ENCODE assay signal across 8 mouse cellular contexts in genomic region chr16:25746807-25747206, GRCm38 (mm10).
DNase-seq lines count a peak whose midpoint lies in the region; ATAC-seq and TF ChIP-seq lines count a peak whose summit lies in the region.

No protein-coding gene starts in this region.

- H3K4me2 ChIP-seq in intestine, embryonic 14.5 days (ENCODE audit: low read length) = peak overlapping the region; percentile 32
- H3K4me2 ChIP-seq in intestine, postnatal 0 days (replicated peaks; ENCODE audit: low read depth) = no peak overlapping the region

- H3K4me3 ChIP-seq in intestine, embryonic 14.5 days (ENCODE audit: low read depth, low read length) = no peak overlapping the region
- H3K4me3 ChIP-seq in intestine, postnatal 0 days (ENCODE audit: low read depth, low read length) = no peak overlapping the region

- H3K27ac ChIP-seq in intestine, embryonic 14.5 days (ENCODE audit: low read depth) = peak overlapping the region; percentile 59
- H3K27ac ChIP-seq in intestine, postnatal 0 days (ENCODE audit: low read depth, low read length) = no peak overlapping the region

- no peak for TF ChIP-seq CTCF in intestine, postnatal 0 days (IDR thresholded peaks at IDR 0.05; ENCODE audit: low read depth)

- no peaks in the 10 kb centered on the region for H3K9me3 ChIP-seq in intestine, embryonic 14.5 days (ENCODE audit: control insufficient read depth, low read length)
- no peaks in the 10 kb centered on the region for H3K9me3 ChIP-seq in intestine, postnatal 0 days (ENCODE audit: control insufficient read depth)

- no peak overlapping the region for H3K9ac ChIP-seq in intestine, embryonic 14.5 days (ENCODE audit: low read length)
- no peak overlapping the region for H3K9ac ChIP-seq in intestine, postnatal 0 days (ENCODE audit: low read depth, low read length)

- ATAC-seq in intestine, embryonic 14.5 days (replicated peaks; ENCODE audit: low FRiP score, low TSS enrichment, low read depth) = no peak
- ATAC-seq in intestine, postnatal 0 days = no peak

- H3K27me3 ChIP-seq in intestine, embryonic 14.5 days (replicated peaks; ENCODE audit: control insufficient read depth, insufficient read depth, low read length) = no peaks in the 10 kb centered on the region
- no peaks in the 10 kb centered on the region for H3K27me3 ChIP-seq in intestine, postnatal 0 days (replicated peaks; ENCODE audit: control insufficient read depth, insufficient read depth, low read length)

- H3K4me1 ChIP-seq in intestine, embryonic 14.5 days (replicated peaks; ENCODE audit: control insufficient read depth, insufficient read depth, low read length) = 0 out of 2 replicates have a peak, but pooled peaks cover 8% of the 10 kb centered on the region
- no peaks in the 10 kb centered on the region for H3K4me1 ChIP-seq in intestine, postnatal 0 days (replicated peaks; ENCODE audit: control insufficient read depth, insufficient read depth, low read length)

- DNase-seq in intestine, embryonic 14.5 days (ENCODE audit: low spot score) = peak; percentile 58
- DNase-seq in brain, adult 2 months (ENCODE audit: low read depth, low spot score) = peak; percentile 2
- DNase-seq in heart, postnatal 4 days = peak; percentile 20
- peak; percentile 53 for DNase-seq in lung, postnatal 10 days
- no peak for DNase-seq in right cerebral cortex, postnatal 4 days
- no peak for DNase-seq in MN1 (ENCODE audit: low spot score)
- DNase-seq in ovary, adult 18-20 months (ENCODE audit: low spot score) = no peak

- H3K36me3 ChIP-seq in intestine, embryonic 14.5 days (ENCODE audit: control insufficient read depth, insufficient read depth, low read length) = no peaks in the 10 kb centered on the region
- no peaks in the 10 kb centered on the region for H3K36me3 ChIP-seq in intestine, postnatal 0 days (ENCODE audit: control insufficient read depth, insufficient read depth)

- 10% methylated on average over 3 of the region's 3 CpGs for WGBS in intestine, embryonic 14.5 days
- WGBS in intestine, postnatal 0 days = 41% methylated on average over 3 of the region's 3 CpGs

Comparison
In these comparisons a context has a peak if more than half of its experiments do, and no peak if none do; other contexts are left out.
1. DNase-seq: peak in intestine, embryonic 14.5 days (single experiment), brain, adult 2 months (single experiment), heart, postnatal 4 days (single experiment) and lung, postnatal 10 days (single experiment); none in right cerebral cortex, postnatal 4 days (single experiment), MN1 (single experiment) and ovary, adult 18-20 months (single experiment).